Mouse (Mus musculus) monocyte, adult 2 months (primary cell): ENCODE measurements around the gene Dhps.
"Not testable (repeated sequence)": the region's sequence is repeated elsewhere in the genome, so short reads cannot be mapped to it uniquely, and the experiment has no call there.

Experiments used
- DNase-seq, 2 experiments: peaks; one replicate each; pipeline ENCODE4 v3.0.0; 2022; ENCODE audit warnings: low spot score in 2 of 2, low read depth in 1 of 2

Gene Dhps

GRCm38 (mm10) chr8:85059879-85060616 is 11.5 kb upstream of the Dhps start, which contains the start of gene Fbxw9:
Gene Fbxw9 (plus strand): TSS chr8:85060055.
- DNase-seq = peak; percentile 53 to 71

- no peak for DNase-seq
These were observed 9.0 kb upstream of the Dhps start for GRCm38 (mm10) chr8:85062603-85063002.

GRCm38 (mm10) chr8:85065213-85065612 is 6.3 kb upstream of the Dhps start:
- no peak for DNase-seq

GRCm38 (mm10) chr8:85067155-85067554 is 4.4 kb upstream of the Dhps start:
- DNase-seq = no peak

DNA sequence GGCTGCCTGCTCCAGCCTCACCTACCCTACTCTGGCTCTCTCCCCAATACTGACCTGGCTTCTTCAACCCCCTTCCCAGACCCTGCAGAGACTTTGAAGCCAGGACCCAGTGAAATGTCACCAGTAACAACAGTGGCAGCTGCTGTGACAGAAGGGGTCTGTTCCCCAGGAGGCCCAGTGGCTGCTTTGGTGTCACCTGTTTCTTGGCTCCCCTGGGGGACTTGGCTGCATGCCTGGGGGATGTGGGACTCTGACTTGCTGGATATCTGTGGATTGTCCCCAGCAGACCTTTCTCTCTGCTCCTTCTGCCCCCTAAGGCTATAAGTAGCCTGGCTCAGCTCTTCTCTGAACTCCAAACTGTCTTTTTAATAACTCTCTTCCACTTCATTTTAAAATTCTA is 3.6 kb upstream of the Dhps start, which contains the start of gene Gm5741:
TSS of gene Gm5741 (minus strand) at position 1 of the 400 bp plus-strand sequence.
- no peak for DNase-seq

DNA sequence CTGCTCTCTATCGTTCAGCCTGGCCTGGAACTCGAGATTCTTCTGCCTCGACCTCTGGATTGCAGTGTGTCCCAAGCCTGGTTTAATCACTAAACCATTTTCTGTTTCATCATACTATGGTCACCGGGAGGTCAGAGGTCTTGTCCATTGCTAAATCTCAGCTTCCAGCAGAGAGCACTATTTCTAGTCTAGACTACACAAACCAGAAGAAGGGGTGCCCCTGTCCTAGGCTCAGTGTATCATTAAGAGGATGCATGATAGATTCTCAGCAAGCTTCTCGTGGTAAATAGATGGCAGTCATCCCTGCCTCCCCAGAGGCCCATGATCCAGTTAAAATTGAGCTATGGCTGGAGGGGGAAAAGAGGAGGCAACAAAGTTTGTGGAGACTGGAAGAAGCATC is 516 bp upstream of the Dhps start:
- no peak for DNase-seq

DNA sequence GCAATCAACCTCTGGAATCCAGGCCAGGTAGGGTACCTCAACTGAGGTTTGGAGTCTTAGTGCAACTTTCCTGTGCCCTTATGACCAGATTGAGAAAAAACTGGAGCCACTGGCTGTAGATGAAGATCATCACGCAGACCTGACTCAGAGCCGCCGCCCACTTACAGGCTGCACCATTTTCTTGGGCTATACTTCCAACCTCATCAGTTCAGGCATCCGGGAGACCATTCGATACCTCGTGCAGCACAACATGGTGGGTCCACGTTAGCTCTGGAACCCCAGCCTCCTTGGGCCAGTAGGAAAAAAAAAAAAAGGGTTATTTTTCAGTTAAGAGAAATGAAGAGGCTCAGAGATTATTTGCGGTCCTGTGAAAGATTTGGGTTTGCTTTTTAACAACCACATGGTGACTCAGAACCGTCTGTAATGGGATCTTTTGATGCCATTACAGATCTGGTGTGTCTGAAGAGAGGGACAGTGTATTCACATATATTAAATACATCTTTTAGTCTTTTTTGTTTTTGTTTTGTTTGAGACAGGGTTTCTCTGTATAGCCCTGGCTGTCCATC is 890 bp downstream of the Dhps start:
- no peak for DNase-seq

- DNase-seq = no peak
These were observed 1.6 kb downstream of the Dhps start for GRCm38 (mm10) chr8:85073041-85073612.

DNA sequence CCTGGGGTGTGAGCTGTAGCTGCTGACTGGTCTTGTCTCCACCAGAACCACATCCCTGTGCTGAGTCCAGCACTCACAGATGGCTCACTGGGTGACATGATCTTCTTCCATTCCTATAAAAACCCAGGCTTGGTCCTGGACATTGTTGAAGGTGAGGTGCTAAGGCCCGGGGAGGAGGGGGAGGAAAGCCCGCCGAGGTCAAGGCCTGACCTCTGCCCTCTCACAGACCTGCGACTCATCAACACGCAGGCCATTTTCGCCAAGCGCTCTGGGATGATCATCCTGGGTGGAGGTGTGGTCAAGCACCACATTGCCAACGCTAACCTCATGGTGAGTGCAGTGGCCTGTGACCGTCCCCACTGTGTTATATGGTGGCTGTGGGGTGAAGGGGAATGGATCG is 2.6 kb downstream of the Dhps start:
- DNase-seq = no peak

DNA sequence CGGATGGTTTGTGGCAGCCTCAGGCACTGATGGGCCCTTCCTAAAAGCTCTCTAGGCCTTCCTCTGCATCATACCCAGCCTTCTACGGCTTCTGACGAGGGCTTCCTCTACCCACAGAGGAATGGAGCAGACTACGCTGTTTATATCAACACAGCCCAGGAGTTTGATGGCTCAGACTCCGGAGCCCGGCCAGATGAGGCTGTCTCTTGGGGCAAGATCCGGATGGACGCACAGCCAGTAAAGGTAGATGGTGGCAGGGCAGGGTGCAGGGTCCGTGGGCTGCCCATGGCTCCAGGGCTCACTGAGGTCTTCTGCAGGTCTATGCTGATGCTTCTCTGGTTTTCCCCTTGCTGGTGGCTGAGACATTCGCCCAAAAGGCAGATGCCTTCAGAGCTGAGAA is 3.1 kb downstream of the Dhps start:
- no peak for DNase-seq

DNA sequence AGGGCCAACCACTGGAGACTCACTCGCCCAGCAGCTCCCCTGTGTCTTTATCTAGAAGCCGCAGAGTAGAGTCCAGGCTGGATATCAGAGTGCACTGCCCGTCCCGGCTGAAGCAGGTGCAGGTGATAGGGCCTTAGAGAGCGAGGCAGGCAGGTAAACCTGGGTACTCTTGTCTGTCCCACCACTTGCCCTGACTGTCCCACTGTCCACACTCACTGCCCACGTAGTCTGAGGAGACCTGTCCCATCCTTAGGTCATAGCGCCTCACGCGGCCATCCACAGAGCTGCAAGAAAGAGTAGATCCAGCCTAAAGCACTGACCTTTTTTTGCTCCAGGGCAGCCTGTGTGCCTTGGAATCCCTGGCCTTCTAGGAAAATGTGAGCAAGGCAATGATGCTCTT is 4.4 kb downstream of the Dhps start:
- DNase-seq = no peak

GRCm38 (mm10) chr8:85076993-85077392 is 5.4 kb downstream of the Dhps start:
- peak; percentile 42 to 65 for DNase-seq

GRCm38 (mm10) chr8:85080214-85080531 is 8.6 kb downstream of the Dhps start:
- DNase-seq = no peak

DNA sequence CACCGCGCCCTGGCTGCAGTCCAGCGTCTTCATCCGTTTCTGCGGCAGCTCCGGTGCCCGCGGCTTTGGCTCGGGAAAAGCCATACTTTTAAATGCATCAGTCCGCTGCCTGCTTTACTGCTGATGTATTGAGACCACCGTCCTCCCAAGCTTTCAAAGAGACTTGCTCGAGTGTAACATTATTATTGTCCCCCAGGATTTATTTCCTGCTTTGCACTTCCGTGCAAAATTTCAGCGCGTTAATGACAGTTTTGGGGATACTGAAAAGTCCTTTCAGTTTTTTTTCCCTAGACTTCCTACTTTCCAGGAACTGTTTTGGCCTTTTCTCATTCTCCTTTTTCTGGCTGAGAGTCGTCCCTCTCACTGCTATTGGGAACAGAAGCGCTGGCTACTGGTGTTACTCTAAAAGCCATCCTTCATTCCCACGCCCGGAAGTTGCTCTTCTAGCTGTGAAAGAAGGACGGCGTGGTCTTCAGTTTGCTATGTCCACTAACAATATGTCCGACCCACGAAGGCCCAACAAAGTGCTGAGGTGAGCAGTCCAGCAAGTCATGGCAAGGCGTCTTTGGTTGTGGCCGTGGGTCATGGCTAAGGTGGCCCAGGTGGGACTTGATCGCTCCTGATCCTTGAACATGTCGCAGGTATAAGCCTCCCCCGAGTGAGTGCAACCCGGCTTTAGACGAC is 9.1 kb downstream of the Dhps start, which contains the start of gene Wdr83os:
TSS of gene Wdr83os (plus strand) at position 209 of the 684 bp plus-strand sequence.
- DNase-seq = peak in 1 of 2 experiments; percentile 51

- no peak for DNase-seq
These were observed 9.6 kb downstream of the Dhps start, which contains the start of gene Wdr83 for GRCm38 (mm10) chr8:85081216-85081555. Gene Wdr83 (minus strand): TSS chr8:85081306.

DNA sequence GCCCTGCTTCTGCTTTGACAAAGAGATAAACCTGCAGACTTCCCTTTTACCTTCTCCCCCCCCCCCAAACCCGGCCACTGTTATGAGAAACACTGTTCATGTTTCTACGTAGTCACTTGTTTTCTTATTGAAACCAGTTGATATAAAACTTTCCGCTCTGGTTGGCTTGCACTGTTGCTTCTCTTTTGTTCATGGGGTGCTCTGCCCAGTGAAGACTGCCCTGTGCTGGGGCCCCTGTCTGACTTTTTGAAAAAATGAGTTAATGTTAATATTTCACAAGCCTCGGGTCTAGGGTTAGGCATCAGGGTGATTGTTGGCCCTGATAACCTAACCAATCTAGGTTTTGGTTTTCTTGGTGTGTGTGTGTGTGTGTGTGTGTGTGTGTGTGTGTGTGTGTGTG is 10.6 kb downstream of the Dhps start:
- DNase-seq = not testable (repeated sequence)

GRCm38 (mm10) chr8:85083108-85083813 is 11.7 kb downstream of the Dhps start, which contains the start of gene Man2b1:
Gene Man2b1 (plus strand): TSS chr8:85083270.
- peak; percentile 62 to 83 for DNase-seq

DNA sequence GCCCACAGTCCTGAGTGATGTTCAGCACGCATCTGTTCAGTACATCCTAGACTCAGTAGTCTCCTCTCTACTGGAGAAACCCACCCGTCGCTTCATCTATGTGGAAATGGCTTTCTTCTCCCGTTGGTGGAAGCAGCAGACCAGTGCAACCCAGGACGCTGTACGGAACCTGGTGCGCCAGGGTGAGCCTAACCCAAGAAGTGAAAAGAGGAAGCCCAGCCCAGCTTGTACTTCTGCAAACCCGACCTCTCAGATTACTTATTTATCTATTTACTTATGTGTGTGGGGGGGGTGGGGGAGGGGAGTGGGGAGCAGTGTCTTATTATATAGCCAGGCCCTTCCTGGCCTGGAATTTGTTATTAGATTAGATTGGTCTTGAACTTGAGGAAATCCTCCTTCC is 13.1 kb downstream of the Dhps start:
- peak; percentile 39 to 50 for DNase-seq

DNA sequence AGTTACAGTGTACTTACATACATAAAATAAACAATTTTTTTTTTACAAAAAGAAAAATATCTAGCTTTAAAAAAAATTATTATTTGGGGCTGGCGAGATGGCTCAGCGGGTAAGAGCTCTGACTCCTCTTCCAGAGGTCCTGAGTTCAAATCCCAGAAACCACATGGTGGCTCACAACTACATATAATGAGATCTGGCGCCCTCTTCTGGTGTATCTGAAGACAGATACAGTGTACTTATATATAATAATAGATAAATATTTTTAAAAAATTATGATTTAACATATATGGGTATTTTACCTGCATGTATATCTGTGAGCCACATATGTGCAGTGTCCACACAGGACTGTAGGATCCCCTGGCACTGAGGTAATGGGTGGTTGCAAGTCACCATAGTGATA is 14.7 kb downstream of the Dhps start:
- DNase-seq = no peak

DNA sequence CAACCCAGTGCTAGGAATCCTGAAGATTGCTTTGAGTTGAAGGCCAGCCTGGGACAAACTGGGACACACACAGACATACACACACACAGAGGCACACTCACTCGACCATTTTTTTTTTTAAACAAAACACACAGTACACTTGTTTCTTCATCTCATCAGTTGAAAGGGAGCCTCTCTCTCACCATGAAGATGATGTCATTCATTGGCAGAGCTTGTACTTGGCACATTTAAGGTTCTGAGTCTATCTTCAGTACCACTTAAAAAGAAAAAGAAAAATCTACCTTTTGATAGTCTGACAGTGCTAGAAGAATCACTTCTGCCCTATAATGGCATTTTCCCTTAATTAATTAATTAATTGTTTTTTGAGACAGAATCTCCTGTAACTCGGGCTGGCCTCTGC is 17.2 kb downstream of the Dhps start:
- no peak for DNase-seq

DNA sequence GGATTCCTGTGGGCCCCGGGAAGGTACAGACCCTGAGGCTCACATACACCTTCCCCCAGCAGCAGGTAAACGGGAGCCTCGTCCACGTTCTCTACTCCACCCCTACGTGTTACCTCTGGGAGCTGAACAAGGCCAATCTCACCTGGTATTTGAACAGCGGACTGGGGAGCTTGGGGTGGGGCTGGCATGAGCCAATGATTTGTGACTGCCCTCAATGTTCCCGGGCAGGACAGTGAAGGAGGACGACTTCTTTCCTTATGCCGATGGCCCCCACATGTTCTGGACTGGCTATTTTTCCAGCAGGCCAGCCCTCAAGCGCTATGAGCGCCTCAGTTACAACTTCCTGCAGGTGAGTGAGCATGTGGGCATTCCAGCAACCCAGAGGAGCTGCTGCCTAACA is 19.3 kb downstream of the Dhps start:
- DNase-seq = no peak
